Mouse (Mus musculus): Measurements from ENCODE around the gene Iqgap2. TPM values are rescaled to one million over a fixed set of nuclear protein-coding genes. Genes with fewer than 3 reads are reported as not detected.

The Iqgap2 gene
- polyA plus RNA-seq, 1 experiment = 15.5 TPM

GRCm38 (mm10) chr13:95841946-95842345 lies 49.8 kb downstream of the Iqgap2 start:
- Histone ChIP-seq H3K4me1 (ENCODE audit: control insufficient read depth, insufficient read depth, low read length) (peaks cover 8% of the 10 kb centered on the region), H3K27ac (ENCODE audit: control insufficient read depth, insufficient read depth, low read depth, low read length, poor library complexity) (no peak overlapping the region), H3K4me3 (replicated peaks; ENCODE audit: control insufficient read depth, low read depth, low read length) (no peak overlapping the region)
- 70% methylated on average over 1 of the region's 1 CpGs for WGBS
- TF ChIP-seq POLR2A (IDR thresholded peaks at IDR 0.05; ENCODE audit: borderline replicate concordance, control insufficient read depth, low read depth, low read length) (no peak), CTCF (IDR thresholded peaks at IDR 0.05; ENCODE audit: control insufficient read depth, insufficient read depth, low read length) (no peak)

DNA sequence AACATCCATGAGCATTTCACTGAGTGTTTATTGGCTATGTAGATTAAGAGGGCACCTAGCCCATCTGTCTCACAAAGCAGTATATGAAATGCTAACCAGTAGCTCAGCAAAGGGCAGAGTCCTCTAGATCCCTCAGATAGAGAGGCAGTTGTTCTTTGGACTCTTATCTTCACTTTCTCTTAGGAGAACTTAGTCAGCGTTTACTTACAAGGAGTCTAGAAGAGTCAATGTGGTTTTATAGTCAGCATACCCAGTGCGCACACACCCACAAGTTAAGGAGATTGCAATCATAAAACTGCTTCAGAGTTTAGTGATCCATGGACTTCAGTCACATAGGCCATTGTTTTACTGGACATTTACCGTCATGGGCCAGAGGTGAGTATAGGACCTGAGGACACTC lies 54.8 kb downstream of the Iqgap2 start:
- Histone ChIP-seq H3K4me3 (replicated peaks; ENCODE audit: control insufficient read depth, low read depth, low read length) (no peak overlapping the region), H3K27ac (ENCODE audit: control insufficient read depth, insufficient read depth, low read depth, low read length, poor library complexity) (no peak overlapping the region), H3K4me1 (ENCODE audit: control insufficient read depth, insufficient read depth, low read length) (peaks cover 6% of the 10 kb centered on the region)
- 73% methylated on average over 3 of the region's 3 CpGs for WGBS
- TF ChIP-seq POLR2A (IDR thresholded peaks at IDR 0.05; ENCODE audit: borderline replicate concordance, control insufficient read depth, low read depth, low read length) (no peak), CTCF (IDR thresholded peaks at IDR 0.05; ENCODE audit: control insufficient read depth, insufficient read depth, low read length) (no peak)

GRCm38 (mm10) chr13:95833473-95833872 lies 58.2 kb downstream of the Iqgap2 start:
- Histone ChIP-seq H3K27ac (ENCODE audit: control insufficient read depth, insufficient read depth, low read depth, low read length, poor library complexity) (no peak overlapping the region), H3K4me3 (replicated peaks; ENCODE audit: control insufficient read depth, low read depth, low read length) (no peak overlapping the region), H3K4me1 (ENCODE audit: control insufficient read depth, insufficient read depth, low read length) (peaks cover 2% of the 10 kb centered on the region; the same call in 1 of the 2 replicates)
- TF ChIP-seq POLR2A (IDR thresholded peaks at IDR 0.05; ENCODE audit: borderline replicate concordance, control insufficient read depth, low read depth, low read length) (no peak), CTCF (IDR thresholded peaks at IDR 0.05; ENCODE audit: control insufficient read depth, insufficient read depth, low read length) (no peak)
- 85% methylated on average over 6 of the region's 6 CpGs for WGBS

DNA sequence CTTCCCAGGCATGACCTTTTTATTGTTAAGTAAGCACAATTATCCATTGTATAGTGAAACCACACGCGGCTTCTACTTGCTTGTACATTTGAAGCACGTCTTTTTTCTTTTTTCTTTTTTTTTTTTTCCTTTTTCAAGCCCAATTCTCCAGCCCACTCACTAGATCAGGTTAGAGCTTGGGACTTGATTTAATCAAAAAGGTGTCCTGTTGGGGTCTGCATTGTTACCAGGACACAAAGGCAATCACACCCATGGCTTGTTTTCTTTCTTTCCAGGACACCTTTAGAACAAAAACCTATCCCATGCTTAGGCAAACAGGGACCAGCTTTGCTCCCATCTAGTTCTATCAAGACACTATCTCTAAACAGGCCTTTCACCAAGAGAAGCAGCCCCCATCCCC lies 59.0 kb downstream of the Iqgap2 start:
- WGBS = 79% methylated on average over 3 of the region's 3 CpGs
- TF ChIP-seq POLR2A (IDR thresholded peaks at IDR 0.05; ENCODE audit: borderline replicate concordance, control insufficient read depth, low read depth, low read length) (no peak), CTCF (IDR thresholded peaks at IDR 0.05; ENCODE audit: control insufficient read depth, insufficient read depth, low read length) (no peak)
- no peaks in the 10 kb centered on the region for H3K4me1 ChIP-seq (ENCODE audit: control insufficient read depth, insufficient read depth, low read length)
- no peak overlapping the region for H3K4me3 ChIP-seq (replicated peaks; ENCODE audit: control insufficient read depth, low read depth, low read length)
- no peak overlapping the region for H3K27ac ChIP-seq (ENCODE audit: control insufficient read depth, insufficient read depth, low read depth, low read length, poor library complexity)

DNA sequence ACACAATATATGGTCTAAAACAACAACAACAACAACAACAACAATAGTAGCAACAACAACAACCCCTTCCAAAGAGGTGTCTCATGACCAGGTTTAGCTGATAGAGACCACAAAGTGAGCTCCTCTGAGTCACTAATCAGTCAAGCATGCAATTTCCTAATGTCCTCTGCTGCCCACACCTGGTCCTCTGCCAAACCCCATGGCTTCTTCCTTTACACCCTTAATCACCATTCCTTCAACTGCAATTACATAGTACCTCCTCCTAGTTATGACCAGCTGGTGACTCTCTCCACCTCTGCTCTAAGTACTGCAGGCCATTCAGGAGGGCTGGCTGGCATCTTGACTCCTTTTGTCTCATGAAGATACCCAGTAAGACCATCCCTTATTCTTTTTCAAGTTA lies 60.0 kb downstream of the Iqgap2 start:
- Histone ChIP-seq H3K27ac (ENCODE audit: control insufficient read depth, insufficient read depth, low read depth, low read length, poor library complexity) (no peak overlapping the region), H3K4me3 (replicated peaks; ENCODE audit: control insufficient read depth, low read depth, low read length) (no peak overlapping the region), H3K4me1 (ENCODE audit: control insufficient read depth, insufficient read depth, low read length) (no peaks in the 10 kb centered on the region)
- TF ChIP-seq POLR2A (IDR thresholded peaks at IDR 0.05; ENCODE audit: borderline replicate concordance, control insufficient read depth, low read depth, low read length) (no peak), CTCF (IDR thresholded peaks at IDR 0.05; ENCODE audit: control insufficient read depth, insufficient read depth, low read length) (no peak)

- 76% methylated on average over 7 of the region's 7 CpGs for WGBS
These were observed 62.1 kb downstream of the Iqgap2 start for GRCm38 (mm10) chr13:95829431-95830171.

DNA sequence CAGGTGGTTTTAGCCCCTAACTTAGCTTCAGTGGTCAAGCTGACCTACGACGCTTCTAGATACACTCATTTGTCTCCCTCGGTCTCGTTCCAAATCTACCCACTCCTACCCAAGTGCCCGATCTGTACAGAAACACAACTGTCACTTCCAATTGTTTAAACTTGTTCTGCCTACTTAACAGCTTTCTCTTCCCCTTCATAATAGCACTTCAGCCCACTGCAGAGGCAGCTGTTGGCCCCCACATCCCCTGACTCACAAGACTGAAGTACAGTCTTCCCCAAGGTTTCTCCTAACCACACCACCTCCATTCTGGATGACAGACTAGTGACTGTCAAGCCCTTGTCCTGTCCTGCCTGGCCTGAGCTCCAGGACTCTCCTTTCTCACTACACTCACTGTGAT lies 63.1 kb downstream of the Iqgap2 start:
- H3K4me1 ChIP-seq (ENCODE audit: control insufficient read depth, insufficient read depth, low read length) = no peaks in the 10 kb centered on the region
- TF ChIP-seq CTCF (IDR thresholded peaks at IDR 0.05; ENCODE audit: control insufficient read depth, insufficient read depth, low read length) = no peak
- TF ChIP-seq POLR2A (IDR thresholded peaks at IDR 0.05; ENCODE audit: borderline replicate concordance, control insufficient read depth, low read depth, low read length) = no peak
- 89% methylated on average over 5 of the region's 5 CpGs for WGBS
- no peak overlapping the region for H3K4me3 ChIP-seq (replicated peaks; ENCODE audit: control insufficient read depth, low read depth, low read length)
- no peak overlapping the region for H3K27ac ChIP-seq (ENCODE audit: control insufficient read depth, insufficient read depth, low read depth, low read length, poor library complexity)

More at GRCm38 (mm10) chr13:95829431-95830171, 62.1 kb downstream of the Iqgap2 start:
- Histone ChIP-seq H3K4me1 (ENCODE audit: control insufficient read depth, insufficient read depth, low read length) (no peaks in the 10 kb centered on the region), H3K4me3 (replicated peaks; ENCODE audit: control insufficient read depth, low read depth, low read length) (no peak overlapping the region), H3K27ac (ENCODE audit: control insufficient read depth, insufficient read depth, low read depth, low read length, poor library complexity) (no peak overlapping the region)
- TF ChIP-seq POLR2A (IDR thresholded peaks at IDR 0.05; ENCODE audit: borderline replicate concordance, control insufficient read depth, low read depth, low read length) (no peak), CTCF (IDR thresholded peaks at IDR 0.05; ENCODE audit: control insufficient read depth, insufficient read depth, low read length) (no peak)

DNA sequence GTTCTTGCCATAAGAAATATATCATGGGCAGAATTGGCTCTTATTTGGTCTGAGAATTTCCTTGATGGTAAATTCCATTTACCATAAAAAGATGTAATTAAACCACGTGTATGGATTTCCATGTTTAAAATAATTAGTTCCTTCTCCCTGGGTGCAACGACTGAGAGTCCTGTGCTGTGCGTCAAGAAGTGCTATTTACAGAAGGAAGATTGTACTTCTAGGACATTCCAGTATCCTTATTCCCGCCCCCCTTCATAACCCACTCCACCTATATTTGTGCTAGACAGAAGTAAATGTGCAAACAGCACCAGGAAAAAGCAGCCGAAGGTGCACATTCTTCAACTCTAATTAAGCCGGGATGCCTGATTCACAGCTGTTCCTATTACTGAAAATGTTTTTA lies 65.5 kb downstream of the Iqgap2 start:
- Histone ChIP-seq H3K27ac (ENCODE audit: control insufficient read depth, insufficient read depth, low read depth, low read length, poor library complexity) (no peak overlapping the region), H3K4me1 (ENCODE audit: control insufficient read depth, insufficient read depth, low read length) (no peaks in the 10 kb centered on the region), H3K4me3 (replicated peaks; ENCODE audit: control insufficient read depth, low read depth, low read length) (no peak overlapping the region)
- WGBS = 82% methylated on average over 6 of the region's 6 CpGs
- no peak for TF ChIP-seq POLR2A (IDR thresholded peaks at IDR 0.05; ENCODE audit: borderline replicate concordance, control insufficient read depth, low read depth, low read length)
- no peak for TF ChIP-seq CTCF (IDR thresholded peaks at IDR 0.05; ENCODE audit: control insufficient read depth, insufficient read depth, low read length)

Measured in bone marrow, adult 2 months (tissue).